Mouse (Mus musculus) CH12.LX (cell line): ENCODE data around the gene Ppm1n. TPM values are rescaled to one million over a fixed set of nuclear protein-coding genes. Genes with fewer than 3 reads are reported as not detected.

Source experiments
- DNase-seq: peaks from one replicate; pipeline ENCODE4 v3.0.0-alpha.2; 2013; ENCODE audit errors: extremely low read depth
- H3K27ac ChIP-seq: 2 replicates; pipeline ENCODE4 v1.5.1; 2012; ENCODE audit warnings: low read depth, mild to moderate bottlenecking, control low read depth, moderate library complexity; ENCODE audit not compliant: insufficient read depth
- H3K27me3 ChIP-seq: replicated peaks from 2 replicates; pipeline ENCODE3; 2012; ENCODE audit warnings: inconsistent platforms
- H3K36me3 ChIP-seq, 2 experiments: replicated peaks in 1 of 2; 2 replicates each; pipeline versions ENCODE3 to v1.6.1; 2012; ENCODE audit warnings: inconsistent platforms in 1 of 2, low read length in 1 of 2, mild to moderate bottlenecking in 1 of 2, mixed read lengths in 1 of 2, moderate library complexity in 1 of 2; ENCODE audit not compliant: control insufficient read depth in 1 of 2, insufficient read depth in 1 of 2
- H3K4me1 ChIP-seq, 2 experiments: 2 replicates each; pipeline ENCODE4 v1.6.1; 2012; ENCODE audit warnings: inconsistent platforms in 1 of 2, moderate library complexity in 1 of 2; ENCODE audit not compliant: insufficient read depth in 2 of 2, control insufficient read depth in 1 of 2
- H3K4me2 ChIP-seq: 2 replicates; pipeline ENCODE4 v1.6.1; 2012; ENCODE audit warnings: low read depth, mild to moderate bottlenecking, control low read depth; ENCODE audit not compliant: poor library complexity, insufficient read depth, severe bottlenecking
- H3K4me3 ChIP-seq, 3 experiments: fragments of 150-350 bp in 1 of 3; sonication (generic) in 1 of 3; replicated peaks in 1 of 3; 2 replicates each; pipeline versions ENCODE3 to v1.5.1; 2011 to 2012; ENCODE audit warnings: low read depth in 2 of 3, low read length in 2 of 3, mild to moderate bottlenecking in 2 of 3, moderate library complexity in 2 of 3, control low read depth in 1 of 3, improper control_type of control experiment in 1 of 3, inconsistent platforms in 1 of 3, mixed read lengths in 1 of 3; ENCODE audit not compliant: poor library complexity in 1 of 3
- H3K79me2 ChIP-seq: replicated peaks from 2 replicates; pipeline ENCODE4 v1.6.1; 2012; ENCODE audit warnings: mild to moderate bottlenecking, moderate library complexity; ENCODE audit not compliant: control insufficient read depth, poor library complexity, insufficient read depth, severe bottlenecking; ENCODE audit errors: extremely low read depth
- H3K9ac ChIP-seq: 2 replicates; pipeline ENCODE4 v1.6.1; 2012; ENCODE audit warnings: low read depth, mild to moderate bottlenecking, control low read depth, moderate library complexity; ENCODE audit not compliant: insufficient read depth
- H3K9me3 ChIP-seq: replicated peaks from 2 replicates; pipeline ENCODE3; 2012; ENCODE audit warnings: low read length, inconsistent platforms, mixed read lengths
- BHLHE40 ChIP-seq: IDR thresholded peaks from 2 replicates; pipeline ENCODE4 v1.6.1; 2011; ENCODE audit warnings: mild to moderate bottlenecking, low read depth, low read length, improper control_type of control experiment
- E2F4 ChIP-seq: IDR thresholded peaks from 2 replicates; pipeline ENCODE4 v1.6.1; 2011; ENCODE audit warnings: low read depth, low read length, improper control_type of control experiment; ENCODE audit not compliant: insufficient replicate concordance
- ELF1 ChIP-seq: IDR thresholded peaks from 2 replicates; pipeline ENCODE4 v1.6.1; 2014; ENCODE audit warnings: low read depth, mild to moderate bottlenecking, inconsistent platforms, low read length, improper control_type of control experiment
- EP300 ChIP-seq: IDR thresholded peaks from 2 replicates; pipeline ENCODE4 v1.6.1; 2011; ENCODE audit warnings: low read length, improper control_type of control experiment
- ETS1 ChIP-seq: conservative IDR thresholded peaks from 2 replicates; pipeline ENCODE4 v1.6.1; 2012; ENCODE audit warnings: low read depth, mild to moderate bottlenecking, inconsistent platforms, low read length, improper control_type of control experiment, moderate library complexity
- IRF4 ChIP-seq: IDR thresholded peaks from 2 replicates; pipeline ENCODE4 v1.6.1; 2014; ENCODE audit warnings: low read depth, mild to moderate bottlenecking, inconsistent platforms, low read length, improper control_type of control experiment
- JUN ChIP-seq: IDR thresholded peaks from 2 replicates; pipeline ENCODE4 v1.6.1; 2011; ENCODE audit warnings: low read depth, mild to moderate bottlenecking, low read length, improper control_type of control experiment, moderate library complexity; ENCODE audit not compliant: insufficient read depth
- MAZ ChIP-seq: IDR thresholded peaks from 2 replicates; pipeline ENCODE4 v1.6.1; 2012; ENCODE audit warnings: low read depth, mild to moderate bottlenecking, inconsistent platforms, low read length, improper control_type of control experiment, moderate library complexity
- MEF2A ChIP-seq: IDR thresholded peaks from 2 replicates; pipeline ENCODE4 v1.6.1; 2014; ENCODE audit warnings: low read depth, mild to moderate bottlenecking, inconsistent platforms, low read length, improper control_type of control experiment, borderline replicate concordance
- NRF1 ChIP-seq: IDR thresholded peaks from 2 replicates; pipeline ENCODE4 v1.6.1; 2014; ENCODE audit warnings: low read depth, mild to moderate bottlenecking, inconsistent platforms, low read length, improper control_type of control experiment, moderate library complexity
- PAX5 ChIP-seq: IDR thresholded peaks from 2 replicates; pipeline ENCODE4 v1.6.1; 2012; ENCODE audit warnings: low read length, inconsistent platforms, mixed read lengths
- POLR2A ChIP-seq: IDR thresholded peaks from 2 replicates; pipeline ENCODE4 v1.6.1; 2011; ENCODE audit warnings: low read depth, mild to moderate bottlenecking, improper control_type of control experiment, low read length
- POLR2AphosphoS2 ChIP-seq: IDR thresholded peaks from 2 replicates; pipeline ENCODE4 v1.6.1; 2011; ENCODE audit warnings: low read depth, low read length, improper control_type of control experiment
- RAD21 ChIP-seq: IDR thresholded peaks from 2 replicates; pipeline ENCODE4 v1.6.1; 2011; ENCODE audit warnings: low read depth, mild to moderate bottlenecking, low read length, improper control_type of control experiment, moderate library complexity
- RCOR1 ChIP-seq: conservative IDR thresholded peaks from 2 replicates; pipeline ENCODE4 v1.6.1; 2012; ENCODE audit warnings: low read depth, mild to moderate bottlenecking, inconsistent platforms, low read length, improper control_type of control experiment
- SIN3A ChIP-seq: IDR thresholded peaks from 2 replicates; pipeline ENCODE4 v1.6.1; 2012; ENCODE audit warnings: low read length, improper control_type of control experiment, inconsistent platforms
- SMC3 ChIP-seq: IDR thresholded peaks from 2 replicates; pipeline ENCODE4 v1.6.1; 2011; ENCODE audit warnings: low read depth, low read length, improper control_type of control experiment
- TCF12 ChIP-seq: IDR thresholded peaks from 2 replicates; pipeline ENCODE4 v1.6.1; 2014; ENCODE audit warnings: low read depth, mild to moderate bottlenecking, inconsistent platforms, low read length, improper control_type of control experiment
- ZC3H11A ChIP-seq: IDR thresholded peaks from 2 replicates; pipeline ENCODE4 v1.6.1; 2012; ENCODE audit warnings: low read depth, mild to moderate bottlenecking, inconsistent platforms, low read length, improper control_type of control experiment
- dilution Hi-C: fragments of 300-500 bp; cut with MboI; formaldehyde crosslinking; loops from 2 replicates; pipeline ENCODE4 v1.14.3; 2020; ENCODE audit warnings: low sequenced_read_pairs; ENCODE audit not compliant: extremely low pct_unique_long_range_greater_than_20kb, extremely low pct_ligation_motif_present
- in situ Hi-C: fragments of 300-500 bp; cut with MboI; formaldehyde crosslinking; loops from 3 replicates; pipeline ENCODE4 v1.14.3; 2019; ENCODE audit warnings: low sequenced_read_pairs, low pct_ligation_motif_present, low pct_unique_long_range_greater_than_20kb, mixed read lengths
- polyA plus RNA-seq: library from polyadenylated mRNA; unstranded; fragments of >175 nt; gene quantifications from 2 replicates; pipeline ENCODE4 v1.2.1, GENCODE M21; 2012; ENCODE audit warnings: low read depth; ENCODE audit not compliant: insufficient read length
- total RNA-seq, 2 experiments: library from RNA; depleted of rRNA; stranded (reverse); fragments of 300-350 nt in 1 of 2; fragments of >200 nt in 1 of 2; gene quantifications; 2 replicates each; pipeline ENCODE4 v1.2.3; 2012 to 2014

Gene Ppm1n
- total and polyA plus RNA-seq, 3 experiments: not detected

DNA sequence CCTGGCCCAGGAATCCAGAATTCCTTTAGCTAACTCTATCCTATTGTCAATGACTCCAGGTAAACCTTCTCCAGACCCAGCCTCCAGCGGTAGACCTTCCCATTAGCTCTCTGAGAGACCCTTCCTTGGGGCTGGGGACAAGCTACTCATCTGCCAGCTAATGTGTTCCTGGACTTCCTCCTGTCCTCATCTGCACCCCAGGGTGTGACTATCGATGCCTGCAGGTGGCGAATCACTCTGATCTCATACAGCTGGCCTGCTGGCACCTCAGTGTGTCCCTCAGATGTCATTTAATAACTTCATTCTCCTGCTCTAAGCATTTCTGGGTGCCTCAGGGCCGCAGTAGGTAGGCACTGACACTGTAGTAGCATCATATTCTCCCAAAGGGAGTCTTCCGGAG lies 47.9 kb upstream of the Ppm1n start:
- Histone ChIP-seq H3K36me3 (no peaks in the 10 kb centered on the region), H3K79me2 (no peaks in the 10 kb centered on the region), H3K4me1 (peaks cover 15 to 43% of the 10 kb centered on the region in 2 experiments), H3K9ac (no peak overlapping the region), H3K27ac (no peak overlapping the region), H3K4me3 (no peak overlapping the region), H3K4me2 (no peak overlapping the region), H3K27me3 (peaks cover 69% of the 10 kb centered on the region), H3K9me3 (peaks cover 18% of the 10 kb centered on the region)
- dilution Hi-C loops (no loop called here), in situ Hi-C loops (no loop called here)
- no peak for DNase-seq
- TF ChIP-seq RAD21 (no peak), POLR2A (no peak), MEF2A (no peak), PAX5 (no peak), JUN (no peak), E2F4 (no peak), TCF12 (no peak), IRF4 (no peak)

DNA sequence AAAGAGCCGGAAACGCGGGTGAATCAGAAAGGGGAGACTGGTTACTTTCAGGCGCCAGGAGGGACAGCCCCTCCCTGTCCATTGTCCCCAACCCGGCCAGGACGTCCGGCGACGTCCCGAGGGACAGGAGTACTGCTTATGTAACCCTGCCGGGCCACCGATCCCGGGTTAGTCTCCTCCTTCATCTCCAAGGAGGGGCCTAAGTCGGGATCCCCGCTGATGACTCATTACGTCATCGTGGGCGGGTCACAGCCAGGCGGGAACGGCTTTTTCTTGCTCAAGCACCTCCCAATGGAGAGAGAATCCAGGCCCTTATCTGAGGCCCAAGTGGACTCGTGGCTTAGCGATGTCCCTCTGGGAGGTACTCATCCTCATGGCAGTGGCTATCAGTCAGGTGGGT lies 47.3 kb upstream of the Ppm1n start:
- TF ChIP-seq SIN3A (no peak), MEF2A (peak; percentile 52; the same call in 1 of the 2 replicates), MAZ (no peak), ETS1 (peak; percentile 67)
- H3K4me2 ChIP-seq: peak overlapping the region; percentile 67; the same call in 1 of the 2 replicates
- in situ Hi-C loops: no loop called here
- H3K9me3 ChIP-seq: peaks cover 18% of the 10 kb centered on the region
- H3K79me2 ChIP-seq: no peaks in the 10 kb centered on the region
- H3K4me3 ChIP-seq: no peak overlapping the region
- DNase-seq: no peak
- peaks cover 15 to 42% of the 10 kb centered on the region in 2 experiments for H3K4me1 ChIP-seq
- dilution Hi-C loops: no loop called here
- peaks cover 72% of the 10 kb centered on the region for H3K27me3 ChIP-seq
- H3K36me3 ChIP-seq: no peaks in the 10 kb centered on the region
- H3K27ac ChIP-seq: no peak overlapping the region
- H3K9ac ChIP-seq: no peak overlapping the region

DNA sequence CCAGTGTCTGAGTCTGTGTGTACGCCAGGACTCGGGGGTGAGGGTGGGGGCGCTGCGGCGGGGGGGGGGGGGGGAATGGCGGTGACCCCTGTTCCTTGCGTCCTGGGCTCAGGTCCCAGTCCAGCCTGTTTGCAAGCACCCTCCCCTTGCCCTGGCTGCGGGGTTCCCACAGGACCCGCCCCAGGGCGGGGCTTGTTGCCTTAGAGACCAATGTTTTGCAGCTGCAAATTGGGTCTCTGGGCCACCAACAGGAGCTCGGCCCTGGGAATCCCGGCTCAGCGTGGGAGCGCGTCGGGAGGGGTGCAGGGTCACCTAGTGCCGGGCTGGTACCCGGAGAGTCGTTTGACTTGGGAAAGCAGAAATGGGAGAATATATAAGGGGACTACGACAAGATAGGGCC lies 46.5 kb upstream of the Ppm1n start:
- Histone ChIP-seq H3K79me2 (no peaks in the 10 kb centered on the region), H3K4me2 (peak overlapping the region; percentile 67), H3K4me1 (peaks cover 15 to 43% of the 10 kb centered on the region in 2 experiments), H3K27ac (no peak overlapping the region), H3K36me3 (no peaks in the 10 kb centered on the region), H3K4me3 (no peak overlapping the region)
- peak; percentile 77 for DNase-seq
- dilution Hi-C loops: no loop called here
- TF ChIP-seq EP300 (no peak), ETS1 (no peak), IRF4 (no peak), NRF1 (no peak), POLR2AphosphoS2 (no peak), SMC3 (no peak), ZC3H11A (no peak), ELF1 (no peak), RAD21 (no peak), BHLHE40 (no peak), RCOR1 (no peak)
- TF ChIP-seq, all 38 proteins: peak for 0
- Histone ChIP-seq H3K9ac (no peak overlapping the region), H3K27me3 (peaks cover 73% of the 10 kb centered on the region), H3K9me3 (peaks cover 22% of the 10 kb centered on the region)
- in situ Hi-C loops: no loop called here
